Mouse (Mus musculus) adrenal gland, adult 18-20 months (tissue): ENCODE results near the gene Cacna1d. TPM values are rescaled to one million over a fixed set of nuclear protein-coding genes. Genes with fewer than 3 reads are reported as not detected.

Source experiments
- DNase-seq, 2 experiments: peaks; one replicate each; pipeline ENCODE4 v3.0.0; 2021 to 2022; ENCODE audit warnings: low spot score in 2 of 2
- total RNA-seq, 2 experiments: library from RNA; stranded (reverse); gene quantifications; 1 replicate in 1 of 2; 2 replicates in 1 of 2; pipeline ENCODE4 v1.2.3; 2021

Cacna1d gene
- total RNA-seq, 2 experiments from 2014 or later = 12.4 to 13.8 TPM

- DNase-seq = no peak
These were observed 269.2 kb downstream of the Cacna1d start for GRCm38 (mm10) chr14:30222101-30222500.

DNA sequence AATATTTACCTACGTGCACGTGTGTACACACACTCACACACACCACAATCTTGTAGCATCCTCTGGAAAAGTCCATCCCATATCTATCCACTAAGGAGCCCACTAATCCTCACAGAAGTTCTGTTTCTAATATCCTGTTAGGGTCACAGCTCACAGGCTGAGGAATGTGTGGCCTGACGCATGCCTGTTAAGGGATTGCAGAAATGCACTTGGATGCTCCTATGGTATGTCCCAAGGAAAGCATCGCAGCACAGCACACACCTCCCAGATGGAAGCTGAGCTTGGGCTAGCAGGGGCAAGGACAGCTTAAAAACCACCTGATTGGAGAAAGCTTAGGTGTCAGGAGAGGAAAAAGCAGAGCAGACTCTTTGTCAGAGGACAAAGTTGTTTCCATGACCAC lies 271.4 kb downstream of the Cacna1d start:
- DNase-seq = no peak

DNA sequence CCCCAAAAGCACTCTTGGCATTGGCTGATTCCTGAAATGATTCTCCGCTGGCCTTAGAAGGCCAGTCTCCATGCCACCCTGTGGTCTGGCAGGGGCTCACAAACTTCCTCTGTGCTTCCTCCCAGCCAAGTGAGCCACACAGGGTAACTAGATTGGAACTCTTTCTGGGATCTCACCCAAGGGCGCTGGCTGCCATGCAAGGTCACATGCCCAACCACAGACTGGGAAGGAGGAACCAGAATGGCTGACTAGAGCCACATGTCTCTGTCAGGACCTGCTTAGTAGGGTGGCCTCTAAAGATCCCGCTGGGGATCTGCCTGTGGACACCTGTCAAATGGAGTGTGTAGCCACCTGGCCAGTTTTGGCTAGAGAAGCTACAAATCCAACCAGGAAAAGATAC lies 273.1 kb downstream of the Cacna1d start:
- DNase-seq = peak; percentile 48 to 65

- no peak for DNase-seq
These were observed 274.1 kb downstream of the Cacna1d start for GRCm38 (mm10) chr14:30217124-30217523.

GRCm38 (mm10) chr14:30208156-30208555 lies 283.1 kb downstream of the Cacna1d start:
- no peak for DNase-seq

DNA sequence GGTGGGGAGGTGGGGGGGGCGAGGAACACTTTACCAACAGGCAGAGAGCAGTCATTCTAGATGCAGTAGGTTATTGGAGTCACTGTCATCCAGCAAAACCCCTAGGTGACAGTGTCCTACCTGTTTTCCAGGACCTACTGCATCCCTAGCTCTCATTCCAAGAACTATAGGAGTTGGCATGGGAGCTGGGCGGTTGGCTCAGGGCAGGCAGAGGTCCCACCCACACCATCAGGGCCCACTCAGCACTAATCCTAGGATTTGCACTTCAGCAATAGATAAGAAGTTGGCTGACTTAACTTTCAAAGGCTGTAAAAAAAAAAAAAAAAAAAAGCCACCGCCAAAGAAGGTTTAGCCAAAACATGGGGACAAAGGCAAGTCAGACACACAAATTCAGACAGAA lies 285.4 kb downstream of the Cacna1d start:
- DNase-seq = no peak

DNA sequence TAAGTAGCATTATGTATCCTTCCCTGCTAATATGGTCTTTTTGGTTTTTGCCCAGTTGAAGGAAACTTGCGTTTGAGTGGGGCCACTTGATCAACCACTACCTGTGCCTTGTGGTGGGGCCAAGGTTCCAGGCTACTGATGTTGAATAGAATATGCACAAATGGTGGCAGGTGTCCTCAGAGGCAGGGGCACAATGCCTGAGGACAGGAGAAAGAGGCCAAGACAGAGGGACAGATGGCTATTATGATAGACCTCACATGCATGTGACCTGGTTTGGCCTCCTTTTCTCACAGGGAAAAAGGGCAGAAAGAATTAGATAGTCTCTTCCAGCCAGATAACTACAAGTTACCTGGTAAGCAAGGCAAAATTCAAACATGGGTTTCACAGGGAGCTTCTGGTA lies 286.7 kb downstream of the Cacna1d start:
- no peak for DNase-seq

- DNase-seq = no peak
These were observed 290.9 kb downstream of the Cacna1d start for GRCm38 (mm10) chr14:30200310-30200709.

DNA sequence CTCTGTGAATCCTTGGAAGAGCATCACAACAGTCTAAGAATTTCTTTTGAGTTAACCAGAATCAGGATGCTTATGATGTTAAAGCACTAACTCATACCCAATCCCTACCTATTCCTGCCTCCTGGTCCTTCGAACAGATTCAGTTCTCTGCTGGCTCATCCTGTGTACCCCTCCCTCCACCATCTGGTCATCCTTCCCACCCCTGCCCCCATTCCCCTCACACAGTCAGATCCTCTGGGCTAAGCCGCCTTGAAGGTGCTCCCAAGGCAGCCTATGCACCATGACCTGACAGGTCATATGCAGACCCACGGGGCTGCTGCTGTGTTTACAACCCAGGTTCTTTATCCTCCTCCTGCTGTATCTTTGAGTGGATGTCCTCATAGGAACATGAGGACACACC lies 292.4 kb downstream of the Cacna1d start:
- no peak for DNase-seq

DNA sequence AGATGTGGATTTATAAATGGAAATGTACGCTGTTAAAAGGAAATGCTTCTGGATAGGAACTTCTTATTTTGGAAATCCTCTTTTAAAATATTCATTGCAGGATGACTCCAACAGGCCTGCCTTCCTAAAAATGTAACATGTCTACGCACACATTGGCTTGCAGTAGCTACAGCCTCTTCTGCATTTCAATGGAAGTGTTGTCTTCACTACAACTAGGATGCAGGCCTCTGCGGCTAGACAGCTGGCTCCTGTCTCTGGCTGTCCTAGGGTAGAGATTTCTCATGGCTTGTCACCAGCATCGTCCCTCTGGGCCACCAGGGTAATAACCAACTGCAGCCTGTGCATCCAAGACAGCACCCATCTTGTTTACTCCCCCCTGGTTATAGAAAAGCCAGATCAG lies 293.1 kb downstream of the Cacna1d start:
- DNase-seq = no peak

GRCm38 (mm10) chr14:30196959-30197358 lies 294.3 kb downstream of the Cacna1d start:
- no peak for DNase-seq

- no peak for DNase-seq
These were observed 295.0 kb downstream of the Cacna1d start for GRCm38 (mm10) chr14:30196235-30196634.

DNA sequence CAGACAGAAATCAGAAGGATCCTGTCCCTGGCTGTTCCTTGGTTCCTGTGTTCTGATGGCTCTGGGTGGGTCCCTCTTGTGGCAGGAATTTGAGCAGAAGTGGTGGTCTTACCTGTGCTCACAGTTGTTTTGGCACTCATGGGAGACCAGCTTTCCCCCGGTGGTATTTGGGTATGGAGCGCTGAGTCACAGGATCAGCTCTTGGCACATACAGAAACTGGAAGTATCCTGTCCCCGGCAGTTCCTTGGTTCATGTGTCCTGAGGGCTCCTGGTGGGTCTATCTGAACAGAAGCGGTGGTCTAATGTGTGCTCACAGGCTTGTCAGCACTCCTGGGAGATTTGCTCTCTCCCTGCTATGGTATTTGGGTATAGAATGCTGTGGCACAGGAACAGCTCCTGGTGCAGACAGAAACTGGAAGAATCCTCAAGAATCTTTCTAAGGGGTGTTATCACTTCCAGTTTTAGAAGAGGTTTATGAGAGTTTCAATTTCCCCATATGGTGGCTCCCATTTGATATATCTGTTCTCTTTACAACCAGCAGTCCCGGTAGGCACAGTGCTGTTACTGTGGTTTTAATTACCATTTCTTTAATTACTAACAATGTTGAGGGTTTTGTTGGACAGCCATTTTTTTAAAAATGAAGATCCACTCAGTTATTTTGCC lies 300.8 kb downstream of the Cacna1d start:
- no peak for DNase-seq

- no peak for DNase-seq
These were observed 305.5 kb downstream of the Cacna1d start for GRCm38 (mm10) chr14:30185616-30186274.

DNA sequence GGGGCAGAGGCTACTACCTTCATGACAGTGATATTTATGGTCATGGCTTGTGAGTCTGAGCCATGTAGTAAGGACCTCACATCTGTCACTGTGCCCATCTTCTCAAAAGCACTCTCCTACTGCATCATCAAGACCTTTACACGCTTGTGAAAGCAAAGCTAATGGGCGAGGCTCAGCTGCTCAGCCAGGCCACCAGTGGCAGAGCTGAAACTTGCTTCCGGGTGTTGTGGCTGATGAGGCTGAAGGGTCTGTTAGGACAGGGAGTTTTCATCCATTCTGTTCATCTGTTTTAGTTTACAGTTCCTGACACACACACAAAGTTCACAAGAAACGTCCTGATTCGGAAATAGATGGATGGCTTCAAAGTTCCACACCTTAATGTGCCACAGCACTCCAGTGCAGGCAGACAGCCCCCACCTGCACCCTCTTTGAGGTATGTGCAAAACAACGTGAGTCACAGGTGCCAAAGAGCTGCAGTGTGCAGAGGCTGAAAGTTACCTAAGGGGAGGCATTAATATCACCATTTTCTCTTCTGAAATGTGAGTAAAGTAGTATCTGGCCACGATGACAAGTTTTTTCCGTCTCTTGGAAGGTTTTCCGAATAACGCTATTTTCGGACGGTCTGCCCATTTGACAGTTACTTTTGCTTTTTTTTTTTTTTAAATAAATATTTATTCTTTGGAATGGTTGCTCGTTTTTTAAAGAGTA lies 306.7 kb downstream of the Cacna1d start:
- no peak for DNase-seq

GRCm38 (mm10) chr14:30184013-30184412 lies 307.2 kb downstream of the Cacna1d start:
- no peak for DNase-seq

DNA sequence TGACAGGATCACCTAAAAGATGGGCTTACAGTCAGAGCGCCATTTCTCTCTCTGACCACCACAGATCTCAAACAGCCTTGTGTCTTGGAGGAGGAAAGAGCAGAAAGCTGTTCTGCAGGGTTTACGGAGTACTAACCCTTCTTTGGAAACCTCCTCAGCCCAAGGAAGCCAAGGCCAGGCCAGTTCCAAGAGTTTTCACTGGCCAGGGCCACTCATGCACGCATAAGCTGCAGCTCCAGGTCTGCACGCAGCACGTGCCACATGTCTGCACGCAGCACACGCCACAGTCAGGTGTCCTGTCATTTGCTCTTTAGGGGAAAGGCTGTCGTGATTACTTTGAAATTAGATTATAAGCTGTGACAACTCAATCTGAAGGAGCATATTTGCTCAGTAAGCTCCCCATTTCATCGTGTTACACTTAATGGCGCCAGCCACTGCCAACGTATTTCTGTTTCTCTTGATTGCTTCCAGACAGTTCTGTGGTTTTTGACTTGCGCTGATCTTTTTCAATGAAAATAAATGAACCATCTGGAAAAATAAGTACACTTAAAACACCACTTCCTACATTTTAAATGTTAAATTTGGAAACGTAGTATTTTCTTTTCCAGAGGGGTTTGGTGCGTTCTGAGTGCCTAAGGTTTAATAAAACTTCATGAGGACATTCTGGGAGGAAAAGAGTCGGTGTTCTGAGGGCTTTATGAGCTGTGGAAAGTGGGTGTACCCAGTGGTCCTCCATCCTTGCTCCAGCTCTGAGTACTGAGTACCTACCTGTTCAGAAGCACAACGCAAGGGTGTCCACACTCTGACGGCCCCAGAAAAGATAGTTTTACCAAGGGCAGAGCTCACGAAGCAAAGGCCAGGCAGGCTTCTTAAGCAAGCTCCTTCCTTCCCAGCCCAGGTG lies 308.4 kb downstream of the Cacna1d start:
- no peak for DNase-seq

- DNase-seq = peak in 1 of 2 experiments; percentile 20
These were observed 312.9 kb downstream of the Cacna1d start for GRCm38 (mm10) chr14:30178306-30178705.

DNA sequence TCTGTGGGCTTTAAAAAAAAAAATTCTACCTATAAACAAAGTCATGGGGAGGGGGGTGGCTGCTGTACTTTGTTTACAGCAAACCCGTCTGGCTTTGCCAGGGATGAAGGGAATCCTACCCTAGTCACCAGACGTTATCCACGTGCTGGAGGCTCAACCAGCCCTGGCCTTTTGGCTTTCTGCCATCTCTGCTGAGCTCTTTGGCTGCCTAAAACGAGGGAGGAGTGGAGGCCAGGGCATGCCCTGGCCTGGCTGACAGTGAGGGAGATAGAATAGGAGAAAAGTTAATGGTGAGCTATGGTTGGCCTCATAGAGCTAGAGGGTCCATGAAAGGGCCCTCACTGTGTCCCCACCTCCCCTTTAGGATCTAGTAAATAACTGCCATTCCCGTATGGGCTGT lies 313.4 kb downstream of the Cacna1d start:
- DNase-seq = peak; percentile 36 to 48

DNA sequence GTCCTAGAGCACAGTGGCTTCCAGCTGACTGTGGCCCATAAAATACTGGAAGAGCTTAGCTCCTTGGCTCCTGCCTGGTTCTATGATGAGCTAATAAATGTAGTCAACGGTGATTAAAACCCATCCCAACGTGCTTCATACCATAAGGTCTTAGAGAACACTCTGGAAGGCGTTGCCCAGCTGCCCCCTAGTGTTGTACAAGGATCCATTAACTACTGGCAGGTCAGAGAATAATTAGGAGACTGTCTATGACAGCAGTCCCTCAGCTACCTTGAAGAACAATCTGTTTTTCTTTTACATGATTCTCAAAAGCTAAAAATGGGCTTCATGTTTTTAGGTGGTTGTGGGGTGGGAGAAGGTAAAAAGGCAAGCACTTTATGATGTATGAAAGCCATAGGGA lies 315.9 kb downstream of the Cacna1d start:
- no peak for DNase-seq
